Mouse (Mus musculus) adrenal gland, postnatal 0 days (tissue): ENCODE measurements around the gene 4930430F08Rik. TPM values are rescaled to one million over a fixed set of nuclear protein-coding genes. Genes with fewer than 3 reads are reported as not detected.

Source experiments
- polyA plus RNA-seq: library from polyadenylated mRNA; unstranded; fragments of >200 nt; fragmentation: Nextera tagmentation; extraction: Ambion mirVana; gene quantifications from 2 replicates; pipeline ENCODE4 v1.2.1, GENCODE M21; 2015

The 4930430F08Rik gene
- 14.4 and 14.5 TPM in 2 replicates for polyA plus RNA-seq

GRCm38 (mm10) chr10:100590323-100590722 lies at the start of gene 4930430F08Rik, which contains the start of gene 1700017N19Rik:
Gene 4930430F08Rik, minus strand, starts transcription at chr10:100590423.
Gene 1700017N19Rik, plus strand, starts transcription at chr10:100590484.

Other genes with a start within 250 kb of the 4930430F08Rik start
- not detected in 2 replicates for gene Gm4302, start 249.6 kb downstream of the 4930430F08Rik start, polyA plus RNA-seq
- not detected in 2 replicates for gene Gm4303, start 244.5 kb downstream of the 4930430F08Rik start, polyA plus RNA-seq
- gene Gm4305, start 239.3 kb downstream of the 4930430F08Rik start, polyA plus RNA-seq, result not detected in 2 replicates
- not detected in 2 replicates for gene Gm4307, start 229.1 kb downstream of the 4930430F08Rik start, polyA plus RNA-seq
- not detected in 2 replicates for gene Gm4312, start 207.9 kb downstream of the 4930430F08Rik start, polyA plus RNA-seq
- gene Tmtc3, start 103.1 kb downstream of the 4930430F08Rik start, polyA plus RNA-seq, result 5.5 and 8.0 TPM in 2 replicates
- 3.5 and 4.3 TPM in 2 replicates for gene Cep290, start 102.9 kb downstream of the 4930430F08Rik start, polyA plus RNA-seq
- gene 1700017N19Rik, start 61 bp upstream of the 4930430F08Rik start, polyA plus RNA-seq, result 0.14 TPM in 1 of 2 replicates, not detected in the other